Mouse (Mus musculus): ENCODE data around the gene Midn. TPM values are rescaled to one million over a fixed set of nuclear protein-coding genes. Genes with fewer than 3 reads are reported as not detected.
A peak's percentile ranks its signal among the peaks of the same experiment; 100 is the strongest.

Midn gene
- polyA plus RNA-seq, 1 experiment from 2014 or later, result 46.2 TPM

DNA sequence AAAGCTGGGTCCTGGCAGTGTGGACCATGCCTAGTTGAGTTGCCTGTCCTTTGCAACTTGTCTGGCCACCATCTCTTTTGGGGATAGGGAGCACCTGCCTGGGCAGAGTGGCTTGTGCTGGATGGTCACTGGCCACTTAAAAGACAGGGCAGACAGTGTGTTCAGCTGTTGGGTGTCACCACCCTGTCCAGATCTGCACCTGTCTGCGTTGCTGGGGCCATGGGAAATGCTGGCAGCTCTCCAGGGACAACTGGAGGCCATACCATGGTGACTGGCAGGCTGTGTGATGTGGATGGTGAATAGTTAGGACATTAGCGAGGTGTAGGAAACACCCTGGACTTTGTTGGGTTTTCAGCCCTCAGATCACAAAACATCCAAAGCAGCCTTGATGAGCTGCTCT is 27.9 kb upstream of the Midn start:
- Histone ChIP-seq H3K9ac (ENCODE audit: low read depth, low read length) (no peak overlapping the region), H3K36me3 (ENCODE audit: control insufficient read depth, insufficient read depth, low read length) (peaks cover 46% of the 10 kb centered on the region), H3K27me3 (ENCODE audit: control insufficient read depth, insufficient read depth, low read length) (no peaks in the 10 kb centered on the region), H3K4me1 (ENCODE audit: control insufficient read depth, insufficient read depth, low read length) (peaks cover 22% of the 10 kb centered on the region), H3K4me2 (replicated peaks; ENCODE audit: low read depth, low read length) (no peak overlapping the region), H3K27ac (ENCODE audit: low read depth, low read length) (no peak overlapping the region), H3K9me3 (ENCODE audit: control insufficient read depth, low read length) (no peaks in the 10 kb centered on the region), H3K4me3 (ENCODE audit: low read length) (no peak overlapping the region)
- no peak for ATAC-seq (ENCODE audit: low FRiP score, low TSS enrichment)
- WGBS, result 80% methylated on average over 2 of the region's 2 CpGs

DNA sequence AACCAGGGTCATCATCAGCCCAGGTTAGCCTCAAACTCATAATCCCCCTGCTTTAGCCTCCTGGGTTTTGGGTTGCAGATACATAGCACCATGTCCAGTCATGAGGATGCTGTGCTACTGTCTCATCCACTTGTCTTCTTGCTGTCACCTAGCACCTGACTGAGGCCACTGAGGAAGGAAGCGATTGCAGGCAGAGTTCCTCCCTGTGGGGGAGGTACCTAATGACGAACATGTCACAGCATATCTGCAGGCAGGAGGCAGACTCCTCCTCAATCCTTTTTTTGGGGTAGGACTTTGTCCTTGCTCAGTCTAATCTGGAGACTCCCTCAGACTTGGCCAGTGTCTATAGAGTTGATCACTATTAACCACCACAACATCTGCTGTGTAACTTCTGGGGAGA is 26.4 kb upstream of the Midn start:
- H3K9me3 ChIP-seq (ENCODE audit: control insufficient read depth, low read length), result no peaks in the 10 kb centered on the region
- H3K36me3 ChIP-seq (ENCODE audit: control insufficient read depth, insufficient read depth, low read length), result peaks cover 61% of the 10 kb centered on the region
- no peak overlapping the region for H3K4me3 ChIP-seq (ENCODE audit: low read length)
- no peak for ATAC-seq (ENCODE audit: low FRiP score, low TSS enrichment)
- no peak overlapping the region for H3K4me2 ChIP-seq (replicated peaks; ENCODE audit: low read depth, low read length)
- no peak overlapping the region for H3K9ac ChIP-seq (ENCODE audit: low read depth, low read length)
- no peaks in the 10 kb centered on the region for H3K27me3 ChIP-seq (ENCODE audit: control insufficient read depth, insufficient read depth, low read length)
- 73% methylated on average over 2 of the region's 2 CpGs for WGBS
- H3K27ac ChIP-seq (ENCODE audit: low read depth, low read length), result no peak overlapping the region
- peaks cover 22% of the 10 kb centered on the region for H3K4me1 ChIP-seq (ENCODE audit: control insufficient read depth, insufficient read depth, low read length)

DNA sequence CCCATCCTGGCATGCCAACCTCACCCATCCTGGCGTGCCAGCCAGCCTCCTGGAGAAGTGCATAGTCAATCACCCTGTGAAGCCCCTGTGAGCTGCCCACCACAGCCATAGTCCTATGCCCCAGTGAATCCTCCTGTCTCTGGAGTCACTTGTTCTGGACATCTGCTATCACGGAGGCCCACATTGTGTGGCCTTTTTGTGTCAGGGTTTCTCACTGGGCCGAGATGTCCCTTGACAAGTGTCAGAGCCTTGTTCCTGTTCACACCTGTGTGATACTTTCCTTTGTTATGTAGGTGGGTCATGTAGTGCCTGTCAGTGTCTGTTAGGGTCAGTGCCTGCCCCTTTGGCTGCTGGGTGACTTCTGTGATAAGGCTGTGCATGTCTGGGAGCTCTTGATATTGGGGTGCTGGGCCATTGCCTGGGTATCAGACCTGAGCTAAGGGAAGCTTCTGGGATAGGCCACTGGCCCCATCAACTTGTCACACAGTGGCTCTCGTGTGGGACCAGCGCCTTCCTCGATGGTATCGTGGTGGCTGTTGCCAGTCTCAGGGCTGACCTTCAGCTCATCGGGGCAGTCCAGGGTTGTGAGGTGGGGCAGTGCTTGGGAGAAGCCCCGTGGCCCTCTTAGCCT is 24.0 kb upstream of the Midn start:
- ATAC-seq (ENCODE audit: low FRiP score, low TSS enrichment), result no peak
- Histone ChIP-seq H3K9me3 (ENCODE audit: control insufficient read depth, low read length) (no peaks in the 10 kb centered on the region), H3K36me3 (ENCODE audit: control insufficient read depth, insufficient read depth, low read length) (peaks cover 74% of the 10 kb centered on the region), H3K4me1 (ENCODE audit: control insufficient read depth, insufficient read depth, low read length) (0 out of 2 replicates have a peak, but pooled peaks cover 1% of the 10 kb centered on the region), H3K4me2 (replicated peaks; ENCODE audit: low read depth, low read length) (no peak overlapping the region), H3K27ac (ENCODE audit: low read depth, low read length) (no peak overlapping the region), H3K9ac (ENCODE audit: low read depth, low read length) (no peak overlapping the region), H3K4me3 (ENCODE audit: low read length) (no peak overlapping the region), H3K27me3 (ENCODE audit: control insufficient read depth, insufficient read depth, low read length) (no peaks in the 10 kb centered on the region)
- WGBS, result 85% methylated on average over 9 of the region's 9 CpGs

DNA sequence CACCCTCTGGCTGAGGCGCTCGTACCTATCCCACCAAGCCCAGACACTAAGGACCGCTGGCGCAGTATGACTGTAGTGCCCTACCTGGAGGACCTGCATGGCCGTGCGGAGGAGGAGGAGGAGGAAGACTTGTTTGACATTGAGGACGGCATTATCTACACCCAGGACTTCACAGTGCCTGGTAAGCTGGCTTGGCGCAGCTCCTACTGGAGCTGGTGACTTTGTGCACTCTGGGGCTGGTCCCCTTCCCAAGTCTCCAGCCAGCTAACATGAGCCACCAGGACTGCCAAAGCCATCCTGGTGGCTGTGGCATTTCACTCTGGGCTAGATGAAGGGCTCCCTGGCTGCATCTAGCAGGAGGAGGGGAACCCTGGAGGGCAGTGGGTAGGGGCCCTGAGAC is 20.2 kb upstream of the Midn start:
- Histone ChIP-seq H3K9ac (ENCODE audit: low read depth, low read length) (no peak overlapping the region), H3K4me3 (ENCODE audit: low read length) (no peak overlapping the region), H3K9me3 (ENCODE audit: control insufficient read depth, low read length) (no peaks in the 10 kb centered on the region), H3K36me3 (ENCODE audit: control insufficient read depth, insufficient read depth, low read length) (peaks cover 83% of the 10 kb centered on the region), H3K4me2 (replicated peaks; ENCODE audit: low read depth, low read length) (no peak overlapping the region), H3K4me1 (ENCODE audit: control insufficient read depth, insufficient read depth, low read length) (peaks cover 21% of the 10 kb centered on the region), H3K27ac (ENCODE audit: low read depth, low read length) (no peak overlapping the region), H3K27me3 (ENCODE audit: control insufficient read depth, insufficient read depth, low read length) (no peaks in the 10 kb centered on the region)
- WGBS, result 94% methylated on average over 8 of the region's 8 CpGs
- no peak for ATAC-seq (ENCODE audit: low FRiP score, low TSS enrichment)

DNA sequence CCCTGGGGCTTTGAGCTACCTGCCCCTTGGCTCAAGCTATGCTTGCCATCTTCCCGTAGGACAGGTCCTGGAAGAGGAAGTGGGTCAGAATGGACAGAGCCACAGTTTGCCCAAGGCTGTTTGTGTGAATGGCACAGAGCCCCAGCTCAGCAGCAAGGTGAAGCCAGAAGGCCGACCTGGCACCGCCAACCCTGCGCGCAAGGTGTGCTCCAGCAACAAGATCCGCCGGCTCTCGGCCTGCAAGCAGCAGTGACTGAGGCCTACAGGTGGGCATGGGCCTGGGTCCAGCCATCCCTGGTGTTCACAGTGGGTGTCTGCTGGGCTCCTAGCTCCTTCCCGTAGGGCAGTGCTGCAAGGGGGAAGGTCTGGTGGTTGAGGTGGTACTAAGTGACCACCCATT is 18.2 kb upstream of the Midn start:
- ATAC-seq (ENCODE audit: low FRiP score, low TSS enrichment), result no peak
- no peaks in the 10 kb centered on the region for H3K9me3 ChIP-seq (ENCODE audit: control insufficient read depth, low read length)
- WGBS, result 93% methylated on average over 9 of the region's 9 CpGs
- no peak overlapping the region for H3K27ac ChIP-seq (ENCODE audit: low read depth, low read length)
- peaks cover 21% of the 10 kb centered on the region for H3K4me1 ChIP-seq (ENCODE audit: control insufficient read depth, insufficient read depth, low read length)
- no peak overlapping the region for H3K4me2 ChIP-seq (replicated peaks; ENCODE audit: low read depth, low read length)
- no peaks in the 10 kb centered on the region for H3K27me3 ChIP-seq (ENCODE audit: control insufficient read depth, insufficient read depth, low read length)
- H3K4me3 ChIP-seq (ENCODE audit: low read length), result no peak overlapping the region
- peaks cover 77% of the 10 kb centered on the region for H3K36me3 ChIP-seq (ENCODE audit: control insufficient read depth, insufficient read depth, low read length)
- H3K9ac ChIP-seq (ENCODE audit: low read depth, low read length), result no peak overlapping the region

DNA sequence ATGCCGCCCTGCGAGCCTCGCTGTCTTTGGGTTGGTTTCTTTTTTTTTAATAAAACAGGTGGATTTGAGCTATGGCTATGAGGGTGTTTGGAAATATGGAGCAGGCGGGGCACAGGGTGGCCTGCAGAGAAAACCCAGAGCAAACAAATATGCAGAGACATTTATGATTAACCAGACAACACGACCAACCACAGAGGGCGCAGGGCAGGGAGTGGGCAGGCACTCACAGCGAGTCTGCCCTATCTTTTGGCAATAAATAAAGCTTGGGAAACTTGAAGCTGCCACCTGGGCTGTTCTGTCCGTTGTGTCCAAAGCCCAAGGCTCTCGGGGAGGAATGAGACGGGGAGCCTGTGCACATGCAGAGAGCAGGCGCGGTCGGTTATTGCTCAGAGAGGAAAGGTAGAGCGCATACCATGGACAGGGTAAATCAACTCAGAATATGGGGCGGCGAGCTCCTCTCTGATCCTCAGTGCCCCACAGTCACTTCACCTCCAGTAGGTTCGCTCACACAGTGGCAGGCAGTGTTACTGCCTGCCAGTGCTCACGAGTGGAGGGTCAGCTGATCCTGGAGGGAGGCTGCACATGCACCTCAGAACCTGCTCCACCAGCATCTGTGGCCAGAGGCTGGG is 17.6 kb upstream of the Midn start:
- 76% methylated on average over 18 of the region's 18 CpGs for WGBS
- H3K4me3 ChIP-seq (ENCODE audit: low read length), result no peak overlapping the region
- no peaks in the 10 kb centered on the region for H3K9me3 ChIP-seq (ENCODE audit: control insufficient read depth, low read length)
- H3K27ac ChIP-seq (ENCODE audit: low read depth, low read length), result no peak overlapping the region
- no peak for ATAC-seq (ENCODE audit: low FRiP score, low TSS enrichment)
- peaks cover 21% of the 10 kb centered on the region for H3K4me1 ChIP-seq (ENCODE audit: control insufficient read depth, insufficient read depth, low read length)
- H3K4me2 ChIP-seq (replicated peaks; ENCODE audit: low read depth, low read length), result no peak overlapping the region
- H3K27me3 ChIP-seq (ENCODE audit: control insufficient read depth, insufficient read depth, low read length), result no peaks in the 10 kb centered on the region
- peaks cover 70% of the 10 kb centered on the region for H3K36me3 ChIP-seq (ENCODE audit: control insufficient read depth, insufficient read depth, low read length)
- H3K9ac ChIP-seq (ENCODE audit: low read depth, low read length), result no peak overlapping the region

DNA sequence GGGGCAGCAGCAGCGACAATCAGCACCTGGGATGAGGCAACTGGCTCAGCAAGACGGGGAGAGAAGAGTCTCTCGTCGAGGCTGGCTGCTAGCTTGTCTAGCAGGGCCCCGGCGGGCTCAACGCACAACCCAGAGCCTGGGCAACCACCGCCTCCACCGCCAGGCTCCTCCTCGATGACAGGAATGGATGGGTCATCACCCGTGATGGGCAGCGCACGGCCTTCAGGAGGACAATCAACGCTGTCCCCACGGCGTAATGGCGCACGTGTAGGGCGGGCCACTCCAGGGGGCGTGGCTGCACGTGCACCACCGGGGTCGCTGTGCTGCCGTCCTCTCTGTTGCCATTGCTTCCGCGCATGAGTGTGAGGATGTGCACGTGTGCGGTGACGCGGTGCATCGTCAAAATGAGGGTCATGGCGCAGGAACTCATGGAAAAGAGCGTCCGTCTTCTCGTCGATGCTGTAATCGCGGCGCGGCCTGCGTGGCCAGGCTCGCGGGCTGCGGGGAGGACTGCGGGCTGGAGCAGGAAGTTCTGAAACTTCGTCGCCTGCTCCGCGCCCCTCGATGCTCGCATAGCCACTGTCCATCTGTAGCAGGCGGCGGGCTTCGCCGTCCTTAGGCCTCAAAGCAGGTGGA is 16.6 kb upstream of the Midn start:
- H3K4me1 ChIP-seq (ENCODE audit: control insufficient read depth, insufficient read depth, low read length), result peaks cover 21% of the 10 kb centered on the region
- peak overlapping the region; percentile 39 for H3K4me2 ChIP-seq (replicated peaks; ENCODE audit: low read depth, low read length)
- ATAC-seq (ENCODE audit: low FRiP score, low TSS enrichment), result peak; percentile 56
- no peaks in the 10 kb centered on the region for H3K9me3 ChIP-seq (ENCODE audit: control insufficient read depth, low read length)
- H3K27ac ChIP-seq (ENCODE audit: low read depth, low read length), result no peak overlapping the region
- peak overlapping the region; percentile 42; the same call in 1 of the 2 replicates for H3K9ac ChIP-seq (ENCODE audit: low read depth, low read length)
- H3K36me3 ChIP-seq (ENCODE audit: control insufficient read depth, insufficient read depth, low read length), result peaks cover 61% of the 10 kb centered on the region
- WGBS, result 10% methylated on average over 52 of the region's 55 CpGs
- H3K27me3 ChIP-seq (ENCODE audit: control insufficient read depth, insufficient read depth, low read length), result peaks cover 7% of the 10 kb centered on the region
- H3K4me3 ChIP-seq (ENCODE audit: low read length), result no peak overlapping the region

DNA sequence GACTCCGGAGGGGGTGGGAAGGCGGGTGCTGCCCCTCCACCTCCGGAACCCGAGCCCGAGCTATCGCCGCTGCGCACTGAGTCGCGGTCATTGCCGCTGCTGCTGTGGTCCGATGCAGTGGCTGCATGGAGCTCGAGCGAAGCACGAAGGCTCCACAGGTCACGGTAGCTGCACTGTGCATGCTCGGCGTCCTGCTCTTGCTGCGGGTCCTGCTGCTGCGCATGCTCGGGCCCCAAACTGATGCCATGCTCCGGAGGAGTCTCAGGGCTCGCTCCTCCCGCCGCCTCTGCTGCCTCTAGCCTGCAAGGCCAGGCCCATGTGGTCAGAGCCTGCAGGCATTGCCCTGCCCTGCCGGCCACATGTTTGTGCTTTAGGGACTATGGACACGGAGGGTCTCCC is 16.1 kb upstream of the Midn start:
- H3K4me2 ChIP-seq (replicated peaks; ENCODE audit: low read depth, low read length), result peak overlapping the region; percentile 39
- no peak overlapping the region for H3K4me3 ChIP-seq (ENCODE audit: low read length)
- H3K9me3 ChIP-seq (ENCODE audit: control insufficient read depth, low read length), result no peaks in the 10 kb centered on the region
- peaks cover 56% of the 10 kb centered on the region for H3K36me3 ChIP-seq (ENCODE audit: control insufficient read depth, insufficient read depth, low read length)
- 24% methylated on average over 27 of the region's 27 CpGs for WGBS
- peaks cover 27% of the 10 kb centered on the region for H3K4me1 ChIP-seq (ENCODE audit: control insufficient read depth, insufficient read depth, low read length)
- H3K27me3 ChIP-seq (ENCODE audit: control insufficient read depth, insufficient read depth, low read length), result peaks cover 12% of the 10 kb centered on the region
- no peak overlapping the region for H3K27ac ChIP-seq (ENCODE audit: low read depth, low read length)
- peak; percentile 25; the same call in 1 of the 2 replicates for ATAC-seq (ENCODE audit: low FRiP score, low TSS enrichment)
- H3K9ac ChIP-seq (ENCODE audit: low read depth, low read length), result peak overlapping the region; percentile 42; the same call in 1 of the 2 replicates

DNA sequence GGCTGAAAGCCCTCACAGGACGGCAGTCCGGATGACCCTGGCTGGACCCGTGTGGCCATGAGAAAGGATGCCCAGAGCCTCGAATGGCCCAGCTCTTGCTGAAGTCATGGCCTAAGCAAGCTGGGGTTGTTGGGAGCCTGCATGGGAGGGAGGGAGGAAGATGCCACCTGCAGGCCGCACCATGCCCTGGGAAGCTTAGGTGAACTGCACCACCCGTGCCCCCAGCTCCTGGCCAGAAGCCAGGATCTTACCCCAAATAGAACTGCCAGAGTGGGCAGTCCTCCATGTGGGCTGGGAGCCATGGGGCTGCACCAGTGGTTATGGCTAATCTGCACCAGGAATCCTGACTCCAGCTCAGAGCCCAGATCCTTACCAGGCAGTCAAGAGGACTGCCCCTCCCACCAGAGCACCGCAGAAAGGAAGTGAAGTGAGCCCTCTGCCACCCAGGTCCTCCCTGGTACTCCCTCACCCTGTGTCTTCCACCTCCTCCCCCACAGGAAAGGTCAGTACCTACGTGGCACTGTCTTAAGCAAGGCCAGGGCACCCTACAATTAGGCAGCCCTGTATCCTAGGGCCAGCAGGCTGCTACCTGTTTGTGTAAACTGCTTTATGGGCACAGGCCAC is 14.7 kb upstream of the Midn start:
- no peak for ATAC-seq (ENCODE audit: low FRiP score, low TSS enrichment)
- Histone ChIP-seq H3K4me1 (ENCODE audit: control insufficient read depth, insufficient read depth, low read length) (peaks cover 41% of the 10 kb centered on the region), H3K27ac (ENCODE audit: low read depth, low read length) (no peak overlapping the region), H3K9me3 (ENCODE audit: control insufficient read depth, low read length) (no peaks in the 10 kb centered on the region), H3K4me3 (ENCODE audit: low read length) (no peak overlapping the region), H3K9ac (ENCODE audit: low read depth, low read length) (no peak overlapping the region), H3K36me3 (ENCODE audit: control insufficient read depth, insufficient read depth, low read length) (peaks cover 42% of the 10 kb centered on the region), H3K27me3 (ENCODE audit: control insufficient read depth, insufficient read depth, low read length) (peaks cover 23% of the 10 kb centered on the region), H3K4me2 (replicated peaks; ENCODE audit: low read depth, low read length) (no peak overlapping the region)
- WGBS, result 76% methylated on average over 8 of the region's 8 CpGs

Data from kidney, embryonic 14.5 days (tissue).